Mouse (Mus musculus) embryonic facial prominence, embryonic 14.5 days (tissue): ENCODE data around the gene Gm20532. TPM values are rescaled to one million over a fixed set of nuclear protein-coding genes. Genes with fewer than 3 reads are reported as not detected.

Source experiments
- ATAC-seq: fragments of 200-750 bp; cut with Nextera tagmentation; 2 replicates; pipeline ENCODE4 v1.8.0; 2017; ENCODE audit warnings: low read depth, moderate number of reproducible peaks, moderate TSS enrichment
- DNase-seq: peaks from one replicate; pipeline ENCODE4 v3.0.0-alpha.2; 2015; ENCODE audit warnings: low spot score
- H3K27ac ChIP-seq: fragments of 300-500 bp; sonication (generic); replicated peaks from 2 replicates; pipeline ENCODE4 v1.5.1; 2014; ENCODE audit warnings: low read depth, mild to moderate bottlenecking, low read length, moderate library complexity
- H3K27me3 ChIP-seq: fragments of 300-500 bp; sonication (generic); replicated peaks from 2 replicates; pipeline ENCODE4 v1.6.1; 2014; ENCODE audit warnings: low read length; ENCODE audit not compliant: control insufficient read depth, insufficient read depth
- H3K36me3 ChIP-seq: fragments of 300-500 bp; sonication (generic); 2 replicates; pipeline ENCODE4 v1.6.1; 2014; ENCODE audit warnings: low read length, mixed read lengths; ENCODE audit not compliant: control insufficient read depth, insufficient read depth
- H3K4me1 ChIP-seq: fragments of 300-500 bp; sonication (generic); 2 replicates; pipeline ENCODE4 v1.6.1; 2014; ENCODE audit warnings: antibody characterized with exemption, low read length; ENCODE audit not compliant: control insufficient read depth, insufficient read depth
- H3K4me2 ChIP-seq: fragments of 300-500 bp; sonication (generic); 2 replicates; pipeline ENCODE4 v1.6.1; 2014; ENCODE audit warnings: low read depth, mild to moderate bottlenecking, low read length, moderate library complexity, mixed read lengths
- H3K4me3 ChIP-seq: fragments of 300-500 bp; sonication (generic); 2 replicates; pipeline ENCODE4 v1.5.1; 2014; ENCODE audit warnings: low read depth, mild to moderate bottlenecking, low read length
- H3K9ac ChIP-seq: fragments of 300-500 bp; sonication (generic); 2 replicates; pipeline ENCODE4 v1.6.1; 2014; ENCODE audit warnings: low read depth, mild to moderate bottlenecking, low read length, moderate library complexity, mixed read lengths
- H3K9me3 ChIP-seq: fragments of 300-500 bp; sonication (generic); 2 replicates; pipeline ENCODE4 v1.6.1; 2016; ENCODE audit warnings: low read length; ENCODE audit not compliant: control insufficient read depth
- WGBS: fragments of 180-500 bp; shearing (Covaris S2); extraction: QIAGEN DNeasy Blood & Tissue Kit; methylation state at CpG from one replicate; pipeline ENCODE4 v1.1.7; 2014; 5-methylcytosine and 5-hydroxymethylcytosine counted together
- polyA plus RNA-seq: library from polyadenylated mRNA; unstranded; fragments of >200 nt; fragmentation: Nextera tagmentation; extraction: Ambion mirVana; gene quantifications from 2 replicates; pipeline ENCODE4 v1.2.1, GENCODE M21; 2014

Gene Gm20532
- polyA plus RNA-seq, 1 experiment from 2014 or later, result not detected

GRCm38 (mm10) chr2:26561351-26562016, 25.0 kb upstream of the Gm20532 start:
- ATAC-seq (peak; percentile 79), DNase-seq (peak; percentile 83)
- Histone ChIP-seq H3K27me3 (no peaks in the 10 kb centered on the region), H3K27ac (no peak overlapping the region), H3K9me3 (no peaks in the 10 kb centered on the region), H3K4me1 (no peaks in the 10 kb centered on the region), H3K9ac (no peak overlapping the region), H3K36me3 (no peaks in the 10 kb centered on the region), H3K4me3 (no peak overlapping the region), H3K4me2 (no peak overlapping the region)
- 37% methylated on average over 6 of the region's 6 CpGs for WGBS

GRCm38 (mm10) chr2:26566221-26566620, 20.2 kb upstream of the Gm20532 start:
- DNase-seq, result peak; percentile 49
- Histone ChIP-seq H3K4me2 (no peak overlapping the region), H3K36me3 (no peaks in the 10 kb centered on the region), H3K9ac (no peak overlapping the region), H3K4me3 (no peak overlapping the region), H3K27me3 (no peaks in the 10 kb centered on the region), H3K9me3 (no peaks in the 10 kb centered on the region), H3K4me1 (no peaks in the 10 kb centered on the region), H3K27ac (no peak overlapping the region)
- WGBS, result 23% methylated on average over 4 of the region's 4 CpGs
- ATAC-seq, result peak; percentile 70

- H3K36me3 ChIP-seq, result no peaks in the 10 kb centered on the region
- no peak overlapping the region for H3K4me2 ChIP-seq
- H3K4me1 ChIP-seq, result peaks cover 18% of the 10 kb centered on the region
- ATAC-seq, result 0 out of 2 replicates have a peak, but pooled peaks have one; percentile 11
- DNase-seq, result no peak
- 0 out of 2 replicates have a peak overlapping the region, but pooled peaks have one; percentile 8 for H3K9ac ChIP-seq
- H3K9me3 ChIP-seq, result no peaks in the 10 kb centered on the region
- 9% methylated on average over 3 of the region's 3 CpGs for WGBS
- H3K4me3 ChIP-seq, result no peak overlapping the region
- H3K27me3 ChIP-seq, result no peaks in the 10 kb centered on the region
- H3K27ac ChIP-seq, result no peak overlapping the region
These were observed 16.4 kb upstream of the Gm20532 start for GRCm38 (mm10) chr2:26570034-26570433.

- ATAC-seq, result no peak
- 79% methylated on average over 9 of the region's 9 CpGs for WGBS
- Histone ChIP-seq H3K4me3 (no peak overlapping the region), H3K27me3 (no peaks in the 10 kb centered on the region), H3K27ac (0 out of 2 replicates have a peak overlapping the region, but pooled peaks have one; percentile 39), H3K36me3 (no peaks in the 10 kb centered on the region), H3K9me3 (no peaks in the 10 kb centered on the region), H3K4me1 (peaks cover 18% of the 10 kb centered on the region), H3K9ac (no peak overlapping the region), H3K4me2 (no peak overlapping the region)
- DNase-seq, result no peak
These were observed 15.0 kb upstream of the Gm20532 start for GRCm38 (mm10) chr2:26571400-26571799.

- H3K36me3 ChIP-seq, result no peaks in the 10 kb centered on the region
- ATAC-seq (no peak), DNase-seq (no peak)
- WGBS, result 59% methylated on average over 5 of the region's 5 CpGs
- H3K27ac ChIP-seq, result no peak overlapping the region
- no peaks in the 10 kb centered on the region for H3K27me3 ChIP-seq
- no peaks in the 10 kb centered on the region for H3K9me3 ChIP-seq
- H3K4me1 ChIP-seq, result peaks cover 18% of the 10 kb centered on the region
- no peak overlapping the region for H3K4me2 ChIP-seq
- H3K4me3 ChIP-seq, result no peak overlapping the region
- H3K9ac ChIP-seq, result 0 out of 2 replicates have a peak overlapping the region, but pooled peaks have one; percentile 8
These were observed 14.6 kb upstream of the Gm20532 start for GRCm38 (mm10) chr2:26571826-26572225.

- H3K9me3 ChIP-seq, result no peaks in the 10 kb centered on the region
- no peak overlapping the region for H3K9ac ChIP-seq
- 65% methylated on average over 12 of the region's 12 CpGs for WGBS
- no peak overlapping the region for H3K4me3 ChIP-seq
- no peaks in the 10 kb centered on the region for H3K27me3 ChIP-seq
- ATAC-seq (peak; percentile 56; the same call in 1 of the 2 replicates), DNase-seq (peak; percentile 82)
- H3K27ac ChIP-seq, result peak overlapping the region; percentile 28; the same call in 1 of the 2 replicates
- H3K4me2 ChIP-seq, result no peak overlapping the region
- H3K4me1 ChIP-seq, result peaks cover 20% of the 10 kb centered on the region
- no peaks in the 10 kb centered on the region for H3K36me3 ChIP-seq
These were observed 13.0 kb upstream of the Gm20532 start for GRCm38 (mm10) chr2:26573396-26573795.

- peak overlapping the region; percentile 28; the same call in 1 of the 2 replicates for H3K27ac ChIP-seq
- no peaks in the 10 kb centered on the region for H3K27me3 ChIP-seq
- H3K4me2 ChIP-seq, result no peak overlapping the region
- no peaks in the 10 kb centered on the region for H3K36me3 ChIP-seq
- no peak for ATAC-seq
- no peaks in the 10 kb centered on the region for H3K9me3 ChIP-seq
- H3K9ac ChIP-seq, result no peak overlapping the region
- no peak overlapping the region for H3K4me3 ChIP-seq
- DNase-seq, result no peak
- WGBS, result 21% methylated on average over 5 of the region's 5 CpGs
- H3K4me1 ChIP-seq, result peaks cover 22% of the 10 kb centered on the region
These were observed 12.6 kb upstream of the Gm20532 start for GRCm38 (mm10) chr2:26573807-26574206.

- Histone ChIP-seq H3K27me3 (no peaks in the 10 kb centered on the region), H3K4me2 (no peak overlapping the region), H3K9me3 (no peaks in the 10 kb centered on the region), H3K27ac (no peak overlapping the region), H3K4me3 (no peak overlapping the region), H3K9ac (no peak overlapping the region), H3K4me1 (peaks cover 22% of the 10 kb centered on the region), H3K36me3 (no peaks in the 10 kb centered on the region)
- DNase-seq, result no peak
- no peak for ATAC-seq
- WGBS, result 57% methylated on average over 5 of the region's 5 CpGs
These were observed 11.6 kb upstream of the Gm20532 start for GRCm38 (mm10) chr2:26574862-26575261.

GRCm38 (mm10) chr2:26575378-26575777, 11.1 kb upstream of the Gm20532 start:
- 82% methylated on average over 1 of the region's 1 CpGs for WGBS
- H3K9ac ChIP-seq, result no peak overlapping the region
- peaks cover 22% of the 10 kb centered on the region for H3K4me1 ChIP-seq
- no peaks in the 10 kb centered on the region for H3K36me3 ChIP-seq
- H3K27me3 ChIP-seq, result no peaks in the 10 kb centered on the region
- no peak for DNase-seq
- no peak for ATAC-seq
- no peak overlapping the region for H3K4me2 ChIP-seq
- H3K9me3 ChIP-seq, result no peaks in the 10 kb centered on the region
- no peak overlapping the region for H3K4me3 ChIP-seq
- H3K27ac ChIP-seq, result no peak overlapping the region
